Mouse (Mus musculus): ENCODE results near the gene Pafah1b3.

GRCm38 (mm10) chr7:25275555-25276298 is 22.1 kb downstream of the Pafah1b3 start:
- no peak for TF ChIP-seq GATA1 (IDR thresholded peaks at IDR 0.05; ENCODE audit: borderline replicate concordance, low read length)
- no peak for TF ChIP-seq FLI1 (IDR thresholded peaks at IDR 0.05; ENCODE audit: low read length)
